Mouse (Mus musculus): ENCODE results near the gene Trpm3. TPM values are rescaled to one million over a fixed set of nuclear protein-coding genes. Genes with fewer than 3 reads are reported as not detected.

Trpm3 gene
- polyA plus RNA-seq, 1 experiment = not detected

GRCm38 (mm10) chr19:22935067-22935466 lies 796.2 kb downstream of the Trpm3 start:
- H3K9me3 ChIP-seq = no peaks in the 10 kb centered on the region
- peaks cover 2% of the 10 kb centered on the region for H3K27me3 ChIP-seq (replicated peaks)
- H3K4me3 ChIP-seq (replicated peaks) = no peak overlapping the region
- H3K36me3 ChIP-seq (replicated peaks; ENCODE audit: low read length) = no peaks in the 10 kb centered on the region
- H3K4me1 ChIP-seq = no peaks in the 10 kb centered on the region
- TF ChIP-seq GATA1 (IDR thresholded peaks at IDR 0.05; ENCODE audit: borderline replicate concordance, low read length) = no peak
- TF ChIP-seq FLI1 (IDR thresholded peaks at IDR 0.05; ENCODE audit: low read length) = no peak

- H3K36me3 ChIP-seq (replicated peaks; ENCODE audit: low read length) = no peaks in the 10 kb centered on the region
- no peak overlapping the region for H3K4me3 ChIP-seq (replicated peaks)
- H3K27me3 ChIP-seq (replicated peaks) = peaks cover 4% of the 10 kb centered on the region
- no peaks in the 10 kb centered on the region for H3K9me3 ChIP-seq
- peaks cover 7% of the 10 kb centered on the region; the same call in 1 of the 2 replicates for H3K4me1 ChIP-seq
- TF ChIP-seq FLI1 (IDR thresholded peaks at IDR 0.05; ENCODE audit: low read length) (no peak), GATA1 (IDR thresholded peaks at IDR 0.05; ENCODE audit: borderline replicate concordance, low read length) (no peak)
These were observed 800.2 kb downstream of the Trpm3 start for GRCm38 (mm10) chr19:22938848-22939724.

- TF ChIP-seq FLI1 (IDR thresholded peaks at IDR 0.05; ENCODE audit: low read length) = no peak
- Histone ChIP-seq H3K36me3 (replicated peaks; ENCODE audit: low read length) (no peaks in the 10 kb centered on the region), H3K9me3 (no peaks in the 10 kb centered on the region), H3K4me3 (replicated peaks) (no peak overlapping the region), H3K27me3 (replicated peaks) (peaks cover 4% of the 10 kb centered on the region), H3K4me1 (peaks cover 7% of the 10 kb centered on the region; the same call in 1 of the 2 replicates)
These were observed 801.0 kb downstream of the Trpm3 start for GRCm38 (mm10) chr19:22939836-22940235.

GRCm38 (mm10) chr19:22940487-22940886 lies 801.6 kb downstream of the Trpm3 start:
- peak overlapping the region; percentile 42 for H3K4me3 ChIP-seq (replicated peaks)

GRCm38 (mm10) chr19:22940956-22941355 lies 802.1 kb downstream of the Trpm3 start:
- Histone ChIP-seq H3K36me3 (replicated peaks; ENCODE audit: low read length) (no peaks in the 10 kb centered on the region), H3K4me3 (replicated peaks) (no peak overlapping the region), H3K27me3 (replicated peaks) (peaks cover 4% of the 10 kb centered on the region), H3K4me1 (peaks cover 7% of the 10 kb centered on the region; the same call in 1 of the 2 replicates), H3K9me3 (no peaks in the 10 kb centered on the region)
- no peak for TF ChIP-seq FLI1 (IDR thresholded peaks at IDR 0.05; ENCODE audit: low read length)
- TF ChIP-seq GATA1 (IDR thresholded peaks at IDR 0.05; ENCODE audit: borderline replicate concordance, low read length) = no peak

More at GRCm38 (mm10) chr19:22940487-22940886, 801.6 kb downstream of the Trpm3 start:
- Histone ChIP-seq H3K4me1 (peaks cover 7% of the 10 kb centered on the region; the same call in 1 of the 2 replicates), H3K36me3 (replicated peaks; ENCODE audit: low read length) (no peaks in the 10 kb centered on the region), H3K9me3 (no peaks in the 10 kb centered on the region), H3K27me3 (replicated peaks) (peaks cover 4% of the 10 kb centered on the region)
- TF ChIP-seq FLI1 (IDR thresholded peaks at IDR 0.05; ENCODE audit: low read length) = no peak
- TF ChIP-seq GATA1 (IDR thresholded peaks at IDR 0.05; ENCODE audit: borderline replicate concordance, low read length) = no peak

GRCm38 (mm10) chr19:22952480-22952879 lies 813.6 kb downstream of the Trpm3 start:
- H3K4me1 ChIP-seq = no peaks in the 10 kb centered on the region
- no peaks in the 10 kb centered on the region for H3K27me3 ChIP-seq (replicated peaks)
- TF ChIP-seq GATA1 (IDR thresholded peaks at IDR 0.05; ENCODE audit: borderline replicate concordance, low read length) (no peak), FLI1 (IDR thresholded peaks at IDR 0.05; ENCODE audit: low read length) (no peak)
- H3K9me3 ChIP-seq = 0 out of 2 replicates have a peak, but pooled peaks cover 2% of the 10 kb centered on the region
- H3K4me3 ChIP-seq (replicated peaks) = no peak overlapping the region
- H3K36me3 ChIP-seq (replicated peaks; ENCODE audit: low read length) = no peaks in the 10 kb centered on the region

GRCm38 (mm10) chr19:22953191-22953590 lies 814.3 kb downstream of the Trpm3 start:
- TF ChIP-seq FLI1 (IDR thresholded peaks at IDR 0.05; ENCODE audit: low read length) (no peak), GATA1 (IDR thresholded peaks at IDR 0.05; ENCODE audit: borderline replicate concordance, low read length) (no peak)
- Histone ChIP-seq H3K9me3 (0 out of 2 replicates have a peak, but pooled peaks cover 2% of the 10 kb centered on the region), H3K36me3 (replicated peaks; ENCODE audit: low read length) (no peaks in the 10 kb centered on the region), H3K27me3 (replicated peaks) (no peaks in the 10 kb centered on the region), H3K4me1 (no peaks in the 10 kb centered on the region), H3K4me3 (replicated peaks) (no peak overlapping the region)

- Histone ChIP-seq H3K4me1 (no peaks in the 10 kb centered on the region; the same call in 1 of the 2 replicates), H3K27me3 (replicated peaks) (peaks cover 6% of the 10 kb centered on the region), H3K9me3 (no peaks in the 10 kb centered on the region), H3K4me3 (replicated peaks) (no peak overlapping the region), H3K36me3 (replicated peaks; ENCODE audit: low read length) (no peaks in the 10 kb centered on the region)
- no peak for TF ChIP-seq FLI1 (IDR thresholded peaks at IDR 0.05; ENCODE audit: low read length)
- no peak for TF ChIP-seq GATA1 (IDR thresholded peaks at IDR 0.05; ENCODE audit: borderline replicate concordance, low read length)
These were observed 819.6 kb downstream of the Trpm3 start for GRCm38 (mm10) chr19:22958414-22958813.

- TF ChIP-seq GATA1 (IDR thresholded peaks at IDR 0.05; ENCODE audit: borderline replicate concordance, low read length) (no peak), FLI1 (IDR thresholded peaks at IDR 0.05; ENCODE audit: low read length) (no peak)
- Histone ChIP-seq H3K27me3 (replicated peaks) (peaks cover 8% of the 10 kb centered on the region), H3K4me1 (no peaks in the 10 kb centered on the region; the same call in 1 of the 2 replicates), H3K9me3 (no peaks in the 10 kb centered on the region), H3K36me3 (replicated peaks; ENCODE audit: low read length) (no peaks in the 10 kb centered on the region), H3K4me3 (replicated peaks) (no peak overlapping the region)
These were observed 821.8 kb downstream of the Trpm3 start for GRCm38 (mm10) chr19:22960450-22961265.
